Mouse (Mus musculus) erythroblast, embryonic 14.5 days (primary cell): ENCODE data around the gene Pax5.

Source experiments
- GATA1 ChIP-seq: IDR thresholded peaks from 2 replicates; pipeline ENCODE4 v1.6.1; 2012; ENCODE audit warnings: low read length, inconsistent platforms, mixed read lengths
- TAL1 ChIP-seq: IDR thresholded peaks from 3 replicates; pipeline ENCODE4 v1.6.1; 2012; ENCODE audit warnings: low read length, inconsistent platforms, mixed read lengths

- TF ChIP-seq GATA1 (no peak), TAL1 (no peak)
Observed at GRCm38 (mm10) chr4:44694369-44694768, 15.9 kb downstream of the Pax5 start.
